In the genomic region with DNA sequence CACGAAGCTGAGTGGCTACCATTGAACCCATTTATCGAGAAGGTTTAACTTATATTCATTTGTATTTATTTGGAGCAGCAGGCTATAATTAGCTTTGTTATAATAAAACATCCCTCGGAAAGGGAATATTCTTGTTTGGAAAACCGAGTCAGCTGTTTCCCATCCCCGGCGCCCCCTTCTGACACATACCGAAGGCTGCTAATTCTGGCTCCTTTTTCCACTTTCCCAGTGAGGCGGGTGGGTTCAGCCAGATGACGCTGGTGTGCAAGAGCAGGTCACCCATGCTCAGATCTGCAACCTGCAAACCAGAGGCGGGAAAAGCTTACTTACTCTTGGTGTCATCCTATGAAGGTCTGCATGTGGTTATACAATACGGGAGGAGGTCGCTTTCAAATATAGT, we compare ENCODE assay signal across 23 mouse cellular contexts.
DNase-seq lines count a peak whose midpoint lies in the region; ATAC-seq and TF ChIP-seq lines count a peak whose summit lies in the region.
"Had no signal": no experiment of that assay in that cellular context is flagged by ENCODE, and none has a peak within 500 bp of the region (broad histone marks: within the 10 kb centered on the region; RNA-seq: fewer than 3 reads in every experiment).

No protein-coding gene starts in this region.

- no peak overlapping the region for H3K27ac ChIP-seq in layer of hippocampus, adult 2 months
- no peak overlapping the region for H3K27ac ChIP-seq in lung, postnatal 0 days (ENCODE audit: low read length)
- no peak overlapping the region for H3K27ac ChIP-seq in heart, embryonic 10.5 days
- H3K27ac ChIP-seq: embryonic facial prominence, embryonic 15.5 days; forebrain, embryonic 10.5 days; hindbrain, embryonic 12.5 days had no signal

- H3K27me3 ChIP-seq in lung, postnatal 0 days (replicated peaks; ENCODE audit: insufficient read depth, low read length), result no peaks in the 10 kb centered on the region
- H3K27me3 ChIP-seq in heart, embryonic 10.5 days (ENCODE audit: insufficient read depth, poor library complexity, severe bottlenecking), result no peaks in the 10 kb centered on the region
- H3K27me3 ChIP-seq: embryonic facial prominence, embryonic 15.5 days; hindbrain, embryonic 12.5 days; Patski had no signal

- DNase-seq in layer of hippocampus, adult 2 months (ENCODE audit: low spot score in 2 of 2), result peak; percentile 23 to 42
- no peak for DNase-seq in layer of hippocampus, postnatal 14 days (ENCODE audit: low spot score in 2 of 2)
- DNase-seq in lung, postnatal 0 days (ENCODE audit: low spot score), result peak; percentile 36
- DNase-seq in lung, postnatal 36 days, result peak; percentile 65
- no peak for DNase-seq in embryo, embryonic 10 days (ENCODE audit: low spot score)
- no peak for DNase-seq in heart, embryonic 10.5 days (ENCODE audit: low spot score)
- DNase-seq: adrenal gland, adult 2 months; adrenal gland, postnatal 36 days; cerebellum, adult 11-12 months; cerebellum, adult 9-11 months; cerebellum, postnatal 36 days; gastrocnemius, postnatal 36 days; heart, adult 11 months; heart, postnatal 10 days; heart, postnatal 4 days had no signal

- ATAC-seq in lung, postnatal 0 days, result no peak
- no peak for ATAC-seq in activated CD4-positive, CD25-positive, alpha-beta regulatory T cell, adult 4 months
- ATAC-seq: forebrain, embryonic 14.5 days; hindbrain, embryonic 16.5 days; Patski had no signal

- no peaks in the 10 kb centered on the region for H3K9me3 ChIP-seq in lung, postnatal 0 days (ENCODE audit: low read length)
- H3K9me3 ChIP-seq in heart, embryonic 10.5 days, result no peaks in the 10 kb centered on the region
- H3K9me3 ChIP-seq: embryonic facial prominence, embryonic 15.5 days; forebrain, embryonic 10.5 days; hindbrain, embryonic 12.5 days had no signal

- TF ChIP-seq EP300 in lung, postnatal 0 days (IDR thresholded peaks at IDR 0.05), result no peak

- H3K9ac ChIP-seq in lung, postnatal 0 days (replicated peaks; ENCODE audit: low read depth), result no peak overlapping the region
- H3K9ac ChIP-seq: embryonic facial prominence, embryonic 15.5 days; hindbrain, embryonic 12.5 days had no signal

- H3K4me1 ChIP-seq in lung, postnatal 0 days (ENCODE audit: insufficient read depth, low read depth, low read length), result no peaks in the 10 kb centered on the region
- H3K4me1 ChIP-seq in heart, embryonic 10.5 days, result peaks cover 13% of the 10 kb centered on the region
- H3K4me1 ChIP-seq: forebrain, embryonic 10.5 days; hindbrain, embryonic 12.5 days had no signal

- H3K4me2 ChIP-seq in lung, postnatal 0 days (replicated peaks; ENCODE audit: low read depth, low read length), result no peak overlapping the region
- H3K4me2 ChIP-seq: embryonic facial prominence, embryonic 15.5 days; hindbrain, embryonic 12.5 days had no signal

- no peak overlapping the region for H3K4me3 ChIP-seq in layer of hippocampus, adult 2 months
- H3K4me3 ChIP-seq in lung, postnatal 0 days (ENCODE audit: low read depth, low read length), result no peak overlapping the region
- no peak overlapping the region for H3K4me3 ChIP-seq in heart, embryonic 10.5 days
- H3K4me3 ChIP-seq: embryonic facial prominence, embryonic 15.5 days; erythroblast, embryonic 14.5 days; forebrain, embryonic 10.5 days; hindbrain, embryonic 12.5 days had no signal

- 53% methylated on average over 12 of the region's 12 CpGs for WGBS in lung, postnatal 0 days
- 74% methylated on average over 12 of the region's 12 CpGs for WGBS in heart, embryonic 10.5 days

- H3K36me3 ChIP-seq in lung, postnatal 0 days (ENCODE audit: insufficient read depth, low read length), result peaks cover 3% of the 10 kb centered on the region; the same call in 1 of the 2 replicates
- H3K36me3 ChIP-seq in heart, embryonic 10.5 days, result peaks cover 42% of the 10 kb centered on the region

- TF ChIP-seq CTCF in layer of hippocampus, adult 2 months (conservative IDR thresholded peaks at IDR 0.05), result peak; percentile 44
- TF ChIP-seq CTCF in lung, postnatal 0 days (IDR thresholded peaks at IDR 0.05), result peak; percentile 27; the same call in 1 of the 2 replicates

Comparison
In these comparisons a context has a peak if more than half of its experiments do, and no peak if none do; other contexts are left out.
1. DNase-seq: peak in layer of hippocampus, adult 2 months (2 of 2), lung, postnatal 0 days (single experiment) and lung, postnatal 36 days (single experiment); none in layer of hippocampus, postnatal 14 days (0 of 2), embryo, embryonic 10 days (single experiment) and heart, embryonic 10.5 days (single experiment).